In the genomic region with DNA sequence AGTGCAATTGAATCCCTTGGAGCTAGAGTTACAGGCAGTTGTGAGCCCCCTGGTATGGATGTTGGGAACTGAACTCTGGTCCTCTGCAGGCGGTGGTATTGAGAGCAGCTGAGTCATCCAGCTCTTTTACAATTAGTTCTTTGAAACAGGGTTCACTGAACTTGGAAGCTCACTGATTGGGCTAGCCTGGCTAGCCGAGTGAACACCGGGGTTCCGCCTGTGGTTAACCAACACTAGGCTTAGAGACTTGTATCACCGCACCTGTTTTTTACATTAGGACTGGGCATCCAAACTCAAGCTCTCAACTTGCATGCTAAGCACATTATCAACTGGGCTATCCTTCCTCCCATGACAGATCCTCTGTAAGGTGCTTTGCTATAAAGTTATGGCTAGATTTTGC, we compare ENCODE assay signal across 19 mouse cellular contexts. TPM values are rescaled to one million over a fixed set of nuclear protein-coding genes. Genes with fewer than 3 reads are reported as not detected.
DNase-seq lines count a peak whose midpoint lies in the region; ATAC-seq and TF ChIP-seq lines count a peak whose summit lies in the region.
"Had no signal": no experiment of that assay in that cellular context is flagged by ENCODE, and none has a peak within 500 bp of the region (broad histone marks: within the 10 kb centered on the region; RNA-seq: fewer than 3 reads in every experiment).

No protein-coding gene starts in this region.

- peaks cover 10% of the 10 kb centered on the region for H3K4me1 ChIP-seq in liver, postnatal 0 days (ENCODE audit: insufficient read depth)
- peaks cover 25% of the 10 kb centered on the region for H3K4me1 ChIP-seq in liver, embryonic 12.5 days
- peaks cover 3% of the 10 kb centered on the region in 2 experiments; a peak in 1 of 4 replicates for H3K4me1 ChIP-seq in ES-E14 (ENCODE audit: control insufficient read depth in 2 of 2, insufficient read depth in 2 of 2, low read length in 2 of 2, poor library complexity in 1 of 2)
- peaks cover 14% of the 10 kb centered on the region; the same call in 1 of the 2 replicates for H3K4me1 ChIP-seq in small intestine, adult 2 months (ENCODE audit: control insufficient read depth, insufficient read depth, insufficient read length, low read length)
- H3K4me1 ChIP-seq in midbrain, embryonic 14.5 days (ENCODE audit: control insufficient read depth, insufficient read depth, low read length), result no peaks in the 10 kb centered on the region
- H3K4me1 ChIP-seq: forebrain, embryonic 13.5 days had no signal

- H3K27me3 ChIP-seq in liver, postnatal 0 days (ENCODE audit: insufficient read depth, low read length), result no peaks in the 10 kb centered on the region
- H3K27me3 ChIP-seq in liver, embryonic 12.5 days (replicated peaks), result no peaks in the 10 kb centered on the region
- no peaks in the 10 kb centered on the region for H3K27me3 ChIP-seq in small intestine, adult 2 months (ENCODE audit: control insufficient read depth, insufficient read depth, low read length)
- H3K27me3 ChIP-seq in midbrain, embryonic 14.5 days (ENCODE audit: control insufficient read depth, insufficient read depth, low read length), result no peaks in the 10 kb centered on the region
- H3K27me3 ChIP-seq: forebrain, embryonic 13.5 days had no signal

- WGBS in liver, postnatal 0 days (ENCODE audit: insufficient replicate concordance), result 70% methylated on average over 5 of the region's 5 CpGs
- WGBS in liver, embryonic 12.5 days (ENCODE audit: insufficient replicate concordance), result 66% methylated on average over 5 of the region's 5 CpGs
- WGBS in small intestine, adult 2 months, result 29% methylated on average over 5 of the region's 5 CpGs
- 89% methylated on average over 5 of the region's 5 CpGs for WGBS in midbrain, embryonic 14.5 days

- no peak for TF ChIP-seq CTCF in liver, postnatal 0 days (IDR thresholded peaks at IDR 0.05; ENCODE audit: low read depth)
- no peak for TF ChIP-seq CTCF in small intestine, adult 2 months (IDR thresholded peaks at IDR 0.05; ENCODE audit: extremely low read depth, insufficient read length, insufficient replicate concordance, low read depth, low read length)

- no peaks in the 10 kb centered on the region for H3K36me3 ChIP-seq in liver, postnatal 0 days (replicated peaks; ENCODE audit: insufficient read depth, low read length)
- no peaks in the 10 kb centered on the region for H3K36me3 ChIP-seq in liver, embryonic 12.5 days
- H3K36me3 ChIP-seq in ES-E14 (ENCODE audit: control insufficient read depth, insufficient read depth, low read length, poor library complexity, severe bottlenecking), result no peaks in the 10 kb centered on the region
- H3K36me3 ChIP-seq in small intestine, adult 2 months (ENCODE audit: control insufficient read depth, insufficient read depth, low read length), result no peaks in the 10 kb centered on the region
- no peaks in the 10 kb centered on the region for H3K36me3 ChIP-seq in midbrain, embryonic 14.5 days (ENCODE audit: control insufficient read depth, insufficient read depth, low read length)

- TF ChIP-seq POLR2A in small intestine, adult 2 months (IDR thresholded peaks at IDR 0.05; ENCODE audit: low read depth, low read length), result no peak

- no peak overlapping the region for H3K4me2 ChIP-seq in liver, postnatal 0 days (ENCODE audit: low read depth, low read length)
- H3K4me2 ChIP-seq in liver, embryonic 12.5 days, result no peak overlapping the region
- H3K4me2 ChIP-seq in midbrain, embryonic 14.5 days (ENCODE audit: low read length), result no peak overlapping the region
- H3K4me2 ChIP-seq: forebrain, embryonic 13.5 days; lung, embryonic 14.5 days had no signal

- H3K9me3 ChIP-seq in liver, postnatal 0 days (ENCODE audit: low read length), result no peaks in the 10 kb centered on the region
- H3K9me3 ChIP-seq in liver, embryonic 12.5 days (replicated peaks), result no peaks in the 10 kb centered on the region
- H3K9me3 ChIP-seq in ES-E14 (ENCODE audit: control insufficient read depth, insufficient read depth, low read depth, low read length), result no peaks in the 10 kb centered on the region
- H3K9me3 ChIP-seq in midbrain, embryonic 14.5 days (ENCODE audit: control insufficient read depth, low read length), result no peaks in the 10 kb centered on the region
- H3K9me3 ChIP-seq: forebrain, embryonic 13.5 days; G1E had no signal

- in situ Hi-C loops in ES-E14 (cut with MboI; ENCODE audit: low sequenced_read_pairs in 2 of 2, unreplicated experiment in 2 of 2), result no loop called here

- no peak overlapping the region for H3K27ac ChIP-seq in liver, postnatal 0 days (ENCODE audit: low read depth)
- no peak overlapping the region for H3K27ac ChIP-seq in liver, embryonic 12.5 days
- H3K27ac ChIP-seq in ES-E14 (ENCODE audit: insufficient read depth, low read depth, low read length, poor library complexity, severe bottlenecking), result no peak overlapping the region
- peak overlapping the region; percentile 74 for H3K27ac ChIP-seq in small intestine, adult 2 months (ENCODE audit: insufficient read depth, low read depth, low read length)
- H3K27ac ChIP-seq in midbrain, embryonic 14.5 days (replicated peaks; ENCODE audit: low read depth, low read length), result no peak overlapping the region
- H3K27ac ChIP-seq: forebrain, embryonic 13.5 days; gastrocnemius, adult 2 months; macrophage had no signal

- H3K4me3 ChIP-seq in liver, postnatal 0 days (ENCODE audit: low read depth, low read length), result no peak overlapping the region
- no peak overlapping the region for H3K4me3 ChIP-seq in liver, embryonic 12.5 days
- no peak overlapping the region for H3K4me3 ChIP-seq in ES-E14 (ENCODE audit: insufficient read depth in 1 of 2, low read depth in 1 of 2, low read length in 2 of 2, poor library complexity in 1 of 2, severe bottlenecking in 1 of 2)
- no peak overlapping the region for H3K4me3 ChIP-seq in small intestine, adult 2 months (ENCODE audit: low read depth, low read length)
- H3K4me3 ChIP-seq in midbrain, embryonic 14.5 days (replicated peaks; ENCODE audit: low read depth, low read length), result no peak overlapping the region
- H3K4me3 ChIP-seq: forebrain, embryonic 13.5 days; gastrocnemius, adult 2 months had no signal

- no peak for DNase-seq in liver, postnatal 0 days
- peak; percentile 8 for DNase-seq in ES-E14 (ENCODE audit: low read depth, low spot score)
- DNase-seq in induced T-regulatory cell, adult 2 months (ENCODE audit: low read depth), result peak; percentile 26
- DNase-seq in midbrain, embryonic 14.5 days, result no peak
- no peak for DNase-seq in frontal cortex, adult 2 months (ENCODE audit: extremely low spot score in 1 of 2, low spot score in 1 of 2)
- DNase-seq: adrenal gland, postnatal 25 days; cerebellum, postnatal 10 days; gastrocnemius, adult 2 months; heart, postnatal 10 days; lung, embryonic 14.5 days had no signal

- no peak for TF ChIP-seq EP300 in liver, postnatal 0 days (IDR thresholded peaks at IDR 0.05; ENCODE audit: low read depth)

- peak; percentile 25; the same call in 1 of the 2 replicates for ATAC-seq in liver, postnatal 0 days
- ATAC-seq in liver, embryonic 12.5 days, result no peak
- no peak for ATAC-seq in midbrain, embryonic 14.5 days (ENCODE audit: low FRiP score, low TSS enrichment)
- ATAC-seq: forebrain, embryonic 13.5 days; hindbrain, embryonic 16.5 days; midbrain, embryonic 16.5 days had no signal

- no peak overlapping the region for H3K9ac ChIP-seq in liver, postnatal 0 days (replicated peaks)
- no peak overlapping the region for H3K9ac ChIP-seq in liver, embryonic 12.5 days
- H3K9ac ChIP-seq in ES-E14 (ENCODE audit: insufficient read depth, low read depth, low read length, poor library complexity, severe bottlenecking), result no peak overlapping the region
- no peak overlapping the region for H3K9ac ChIP-seq in midbrain, embryonic 14.5 days (replicated peaks; ENCODE audit: low read length)
- H3K9ac ChIP-seq: forebrain, embryonic 13.5 days; lung, embryonic 14.5 days had no signal

TF ChIP-seq in ES-E14, 5 proteins besides CTCF, POLR2A, EP300 and RAD21:
- TF ChIP-seq CHD2 (IDR thresholded peaks at IDR 0.05; ENCODE audit: low read depth, low read length) (no peak), MAFK (IDR thresholded peaks at IDR 0.05; ENCODE audit: insufficient read depth, low read depth, low read length) (peak; percentile 70)

RNA-seq across cellular contexts. Expression of a gene that starts 46.6 kb away (rescaled TPM):
- polyA plus RNA-seq in liver, postnatal 0 days (2015; fragmentation: Nextera tagmentation; extraction: Ambion mirVana), result 9.8 and 12.0 TPM in 2 replicates
- polyA plus RNA-seq in liver, embryonic 12.5 days (2016; fragmentation: Nextera tagmentation; extraction: Ambion mirVana), result 27.7 and 30.6 TPM in 2 replicates
- total RNA-seq in ES-E14 (2012; rRNA removed), result 29.0 and 31.8 TPM in 2 replicates
- 77.6 and 146 TPM in 2 replicates for polyA plus RNA-seq in small intestine, adult 2 months (2012; rRNA removed)
- polyA plus RNA-seq in midbrain, embryonic 14.5 days (2014; fragmentation: Nextera tagmentation; extraction: Ambion mirVana), result 55.2 and 71.8 TPM in 2 replicates
- polyA plus RNA-seq in frontal cortex, adult 2 months (2012; rRNA removed), result 67.0 and 69.7 TPM in 2 replicates

RNA-seq across cellular contexts. Expression of a gene that starts 50.8 kb away (rescaled TPM):
- 0.19 TPM in 1 of 2 replicates, not detected in the other for polyA plus RNA-seq in liver, postnatal 0 days (2015; fragmentation: Nextera tagmentation; extraction: Ambion mirVana)
- 0.59 and 0.94 TPM in 2 replicates for polyA plus RNA-seq in liver, embryonic 12.5 days (2016; fragmentation: Nextera tagmentation; extraction: Ambion mirVana)
- 0.18 TPM in 1 of 2 replicates, not detected in the other for total RNA-seq in ES-E14 (2012; rRNA removed)
- not detected in 2 replicates for polyA plus RNA-seq in small intestine, adult 2 months (2012; rRNA removed)
- 3.6 and 3.9 TPM in 2 replicates for polyA plus RNA-seq in midbrain, embryonic 14.5 days (2014; fragmentation: Nextera tagmentation; extraction: Ambion mirVana)
- polyA plus RNA-seq in frontal cortex, adult 2 months (2012; rRNA removed), result 0.16 and 0.21 TPM in 2 replicates
- total RNA-seq: adrenal gland, postnatal 25 days; G1E; layer of hippocampus, adult 8-10 months; left cerebral cortex, postnatal 10 days had no signal
- polyA plus RNA-seq: forebrain, embryonic 13.5 days; G1E; macrophage had no signal

Comparison
In these comparisons a context has a peak if more than half of its experiments do, and no peak if none do; other contexts are left out.
1. DNase-seq: peak in ES-E14 (single experiment) and induced T-regulatory cell, adult 2 months (single experiment); none in liver, postnatal 0 days (single experiment), midbrain, embryonic 14.5 days (single experiment) and frontal cortex, adult 2 months (0 of 2).